Mouse (Mus musculus) liver, embryonic 14.5 days (tissue): ENCODE data around the gene Sult1e1.

Source experiments
- CTCF ChIP-seq: IDR thresholded peaks from 2 replicates; pipeline ENCODE4 v1.5.1; 2016; ENCODE audit warnings: antibody characterized with exemption, low read depth, control low read depth
- EP300 ChIP-seq: IDR thresholded peaks from 2 replicates; pipeline ENCODE4 v1.6.1; 2016; ENCODE audit warnings: antibody characterized with exemption, low read depth

DNA sequence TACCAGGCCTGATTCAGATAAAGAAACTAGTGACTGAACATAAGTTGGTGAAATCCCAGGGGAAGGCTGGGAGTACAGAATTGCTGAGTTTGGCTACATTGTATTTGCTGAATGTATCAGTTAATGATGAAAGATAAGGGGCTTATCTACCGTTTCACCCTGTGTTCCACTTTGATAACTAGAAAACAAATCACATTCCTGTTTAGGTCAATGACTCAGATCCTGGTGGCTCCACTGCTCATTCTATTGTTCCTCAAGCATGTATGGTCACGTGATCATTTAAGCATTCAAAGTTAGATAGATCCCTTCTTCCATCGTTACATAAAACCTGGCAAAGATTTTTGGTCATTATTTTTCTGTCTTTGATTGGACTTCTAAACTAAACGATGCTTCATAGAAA is 28.9 kb downstream of the Sult1e1 start:
- TF ChIP-seq CTCF = no peak
- no peak for TF ChIP-seq EP300
